Mouse (Mus musculus) left cerebral cortex, adult 2 months (tissue): ENCODE data around the gene Klf13. TPM values are rescaled to one million over a fixed set of nuclear protein-coding genes. Genes with fewer than 3 reads are reported as not detected.

ENCODE experiments used
- DNase-seq, 2 experiments: peaks; one replicate each; pipeline ENCODE4 v3.0.0; 2021 to 2022; ENCODE audit warnings: low spot score in 2 of 2, mixed read lengths in 1 of 2; ENCODE audit errors: extremely low spot score in 1 of 2
- H3K27ac ChIP-seq: fragments of 200-600 bp; 2 replicates; pipeline ENCODE4 v1.8.1; 2022
- H3K4me3 ChIP-seq: fragments of 200-600 bp; 2 replicates; pipeline ENCODE4 v1.8.1; 2022
- CTCF ChIP-seq: fragments of 200-600 bp; IDR thresholded peaks from 2 replicates; pipeline ENCODE4 v1.8.1; 2022; ENCODE audit warnings: antibody characterized with exemption, mild to moderate bottlenecking, moderate library complexity
- intact Hi-C: fragments of 180-260 bp; cut with DNase I; formaldehyde crosslinking; loops from one replicate; pipeline ENCODE4 v1.15.1; 2025
- total RNA-seq, 2 experiments: library from RNA; stranded (reverse); gene quantifications; 2 replicates each; pipeline ENCODE4 v1.2.3; 2021

Klf13 gene
- total RNA-seq, 2 experiments from 2014 or later = 179 to 199 TPM

- no peak overlapping the region for H3K4me3 ChIP-seq
- no peak for DNase-seq
- no peak for TF ChIP-seq CTCF
- peak overlapping the region; percentile 37 for H3K27ac ChIP-seq
- intact Hi-C loops = no loop called here
Observed at GRCm38 (mm10) chr7:63921909-63922562, 16.7 kb downstream of the Klf13 start.

GRCm38 (mm10) chr7:63918771-63919768, 19.6 kb downstream of the Klf13 start:
- H3K27ac ChIP-seq = no peak overlapping the region; the same call in 1 of the 2 replicates
- TF ChIP-seq CTCF = no peak
- no peak for DNase-seq
- intact Hi-C loops = no loop called here
- no peak overlapping the region for H3K4me3 ChIP-seq

- intact Hi-C loops = no loop called here
- H3K4me3 ChIP-seq = no peak overlapping the region
- DNase-seq = no peak
- no peak for TF ChIP-seq CTCF
- peak overlapping the region; percentile 53 for H3K27ac ChIP-seq
Observed at GRCm38 (mm10) chr7:63917693-63918092, 21.0 kb downstream of the Klf13 start.

GRCm38 (mm10) chr7:63916268-63916907, 22.3 kb downstream of the Klf13 start, which contains the start of gene E030018B13Rik:
TSS of gene E030018B13Rik (plus strand) at chr7:63916857.
- H3K27ac ChIP-seq = peak within 1 kb of the TSS; percentile 55

GRCm38 (mm10) chr7:63914891-63915290, 23.8 kb downstream of the Klf13 start:
- intact Hi-C loops = no loop called here
- Histone ChIP-seq H3K27ac (no peak overlapping the region), H3K4me3 (no peak overlapping the region)
- DNase-seq = no peak
- TF ChIP-seq CTCF = no peak

More at GRCm38 (mm10) chr7:63916268-63916907, 22.3 kb downstream of the Klf13 start, which contains the start of gene E030018B13Rik:
- intact Hi-C loops = no loop called here
- H3K4me3 ChIP-seq = no peak within 1 kb of the TSS
- no peak for DNase-seq
- TF ChIP-seq CTCF = no peak

GRCm38 (mm10) chr7:63913724-63914692, 24.7 kb downstream of the Klf13 start:
- peak overlapping the region; percentile 45; the same call in 1 of the 2 replicates for H3K27ac ChIP-seq
- DNase-seq = no peak
- intact Hi-C loops = loop anchor here (2.0 kb wide), 1 partner anchor 17 kb away; no protein-coding TSS in a partner anchor
- TF ChIP-seq CTCF = no peak
- no peak overlapping the region for H3K4me3 ChIP-seq

- intact Hi-C loops = loop anchor here (2.0 kb wide), 1 partner anchor 16 kb away; no protein-coding TSS in a partner anchor
- no peak overlapping the region for H3K4me3 ChIP-seq
- H3K27ac ChIP-seq = peak overlapping the region; percentile 81
- TF ChIP-seq CTCF = peak; percentile 20; the same call in 1 of the 2 replicates
- no peak for DNase-seq
Observed at GRCm38 (mm10) chr7:63912924-63913723, 25.6 kb downstream of the Klf13 start.

GRCm38 (mm10) chr7:63912234-63912810, 26.4 kb downstream of the Klf13 start:
- intact Hi-C loops = loop anchor here (2.0 kb wide), 1 partner anchor 16 kb away; no protein-coding TSS in a partner anchor
- Histone ChIP-seq H3K27ac (peak overlapping the region; percentile 81), H3K4me3 (no peak overlapping the region)
- DNase-seq = no peak
- TF ChIP-seq CTCF = no peak

GRCm38 (mm10) chr7:63911383-63912233, 27.1 kb downstream of the Klf13 start:
- DNase-seq = no peak
- H3K27ac ChIP-seq = peak overlapping the region; percentile 81
- no peak for TF ChIP-seq CTCF
- intact Hi-C loops = loop anchor here (2.0 kb wide), 1 partner anchor 15 kb away; no protein-coding TSS in a partner anchor
- H3K4me3 ChIP-seq = no peak overlapping the region
